Mouse (Mus musculus): ENCODE measurements around the gene Srsf4. TPM values are rescaled to one million over a fixed set of nuclear protein-coding genes. Genes with fewer than 3 reads are reported as not detected.

The Srsf4 gene
- total and polyA plus RNA-seq, 3 experiments: 53.7 to 163 TPM; not detected in 1

GRCm38 (mm10) chr4:131860492-131861340 lies 12.7 kb upstream of the Srsf4 start:
- Histone ChIP-seq H3K27me3 (ENCODE audit: control insufficient read depth in 1 of 2, insufficient read depth in 2 of 2, low read length in 2 of 2) (no peaks in the 10 kb centered on the region), H3K36me3 (ENCODE audit: control insufficient read depth in 1 of 2, insufficient read depth in 2 of 2, low read length in 2 of 2) (no peaks in the 10 kb centered on the region; a peak in 1 of 4 replicates), H3K4me3 (ENCODE audit: control insufficient read depth in 1 of 2, insufficient read depth in 1 of 2, low read depth in 2 of 2, low read length in 2 of 2) (no peak overlapping the region), H3K9me3 (replicated peaks; ENCODE audit: insufficient read depth, low read length) (no peaks in the 10 kb centered on the region), H3K27ac (ENCODE audit: control insufficient read depth, low read depth, low read length) (peak overlapping the region; percentile 17; the same call in 1 of the 2 replicates), H3K9ac (ENCODE audit: control insufficient read depth, low read depth, low read length, poor library complexity, severe bottlenecking) (no peak overlapping the region), H3K4me1 (ENCODE audit: control insufficient read depth in 1 of 2, insufficient read depth in 2 of 2, low read length in 2 of 2) (peaks cover 0 to 10% of the 10 kb centered on the region in 2 experiments; a peak in 2 of 4 replicates), H3K79me2 (ENCODE audit: control insufficient read depth, insufficient read depth, low read length, poor library complexity) (no peaks in the 10 kb centered on the region)
- TF ChIP-seq BHLHE40 (IDR thresholded peaks at IDR 0.05; ENCODE audit: borderline replicate concordance, low read depth, low read length) (no peak), MEF2A (IDR thresholded peaks at IDR 0.05; ENCODE audit: extremely low read depth, insufficient replicate concordance, low read depth, low read length, poor library complexity, severe bottlenecking) (no peak), ETS1 (IDR thresholded peaks at IDR 0.05; ENCODE audit: low read depth, low read length) (peak; percentile 56), MAX (IDR thresholded peaks at IDR 0.05; ENCODE audit: low read length) (peak; percentile 81), SMC3 (IDR thresholded peaks at IDR 0.05; ENCODE audit: low read depth, low read length) (peak; percentile 80), E2F4 (IDR thresholded peaks at IDR 0.05; ENCODE audit: borderline replicate concordance, low read depth, low read length) (no peak), CTCF (IDR thresholded peaks at IDR 0.05 in 2 of 3, conservative IDR thresholded peaks at IDR 0.05 in 1 of 3; ENCODE audit: control insufficient read depth in 1 of 3, insufficient read depth in 1 of 3, low read depth in 2 of 3, low read length in 3 of 3, poor library complexity in 1 of 3, severe bottlenecking in 1 of 3) (peak; percentile 86 to 98 (median 91)), MAZ (IDR thresholded peaks at IDR 0.05; ENCODE audit: low read depth, low read length) (peak; percentile 75; the same call in 1 of the 2 replicates), TCF12 (IDR thresholded peaks at IDR 0.05; ENCODE audit: low read depth, low read length) (0 out of 2 replicates have a peak, but pooled peaks have one; percentile 16), MXI1 (IDR thresholded peaks at IDR 0.05; ENCODE audit: low read depth, low read length) (peak; percentile 50; the same call in 1 of the 2 replicates), RAD21 (IDR thresholded peaks at IDR 0.05; ENCODE audit: low read depth, low read length) (peak; percentile 63), ZNF384 (IDR thresholded peaks at IDR 0.05; ENCODE audit: low read depth, low read length) (0 out of 2 replicates have a peak, but pooled peaks have one; percentile 22), GATA1 (IDR thresholded peaks at IDR 0.05; ENCODE audit: low read depth, low read length) (no peak), MYC (IDR thresholded peaks at IDR 0.05; ENCODE audit: low read depth, low read length) (peak; percentile 76; the same call in 1 of the 2 replicates), ZMIZ1 (IDR thresholded peaks at IDR 0.05; ENCODE audit: low read depth, low read length) (no peak), UBTF (IDR thresholded peaks at IDR 0.05; ENCODE audit: borderline replicate concordance, insufficient read depth, low read depth, low read length) (no peak), ZC3H11A (IDR thresholded peaks at IDR 0.05; ENCODE audit: low read depth, low read length) (peak; percentile 55), KAT2A (conservative IDR thresholded peaks at IDR 0.05; ENCODE audit: low read depth, low read length) (no peak), GABPA (IDR thresholded peaks at IDR 0.05; ENCODE audit: low read depth, low read length) (no peak), MAFK (IDR thresholded peaks at IDR 0.05; ENCODE audit: borderline replicate concordance, low read depth, low read length) (no peak), TAL1 (IDR thresholded peaks at IDR 0.05; ENCODE audit: low read length) (no peak), SIN3A (IDR thresholded peaks at IDR 0.05; ENCODE audit: low read length) (peak; percentile 82), POLR2AphosphoS2 (IDR thresholded peaks at IDR 0.05; ENCODE audit: low read length) (no peak)
- DNase-seq (ENCODE audit: low read depth, low spot score): peak; percentile 85
